ENCODE assay signal across 34 mouse cellular contexts in genomic region chr11:87623160-87623559, GRCm38 (mm10). TPM values are rescaled to one million over a fixed set of nuclear protein-coding genes. Genes with fewer than 3 reads are reported as not detected.
DNase-seq lines count a peak whose midpoint lies in the region; ATAC-seq and TF ChIP-seq lines count a peak whose summit lies in the region.
"Had no signal": no experiment of that assay in that cellular context is flagged by ENCODE, and none has a peak within 500 bp of the region (broad histone marks: within the 10 kb centered on the region; RNA-seq: fewer than 3 reads in every experiment).

No protein-coding gene starts in this region.

- peak; percentile 65 for DNase-seq in kidney, postnatal 0 days (ENCODE audit: low spot score)
- DNase-seq in kidney, postnatal 14 days: no peak
- peak; percentile 34 for DNase-seq in MEL (ENCODE audit: low read depth, low spot score)
- DNase-seq in brain, adult 2 months (ENCODE audit: low read depth, low spot score): peak; percentile 71
- no peak for DNase-seq in lung, adult 18-20 months
- no peak for DNase-seq in cerebellum, adult 2 months
- DNase-seq: adrenal gland, postnatal 36 days; cerebellum, adult 11 months; cerebellum, postnatal 10 days; gastrocnemius, postnatal 36 days; heart, postnatal 4 days; kidney, postnatal 36 days; lung, adult 2 months; retina, postnatal 1 day; right cerebral cortex, postnatal 25 days; spleen, adult 18-20 months; thymus, postnatal 14 days had no signal

- H3K36me3 ChIP-seq in kidney, postnatal 0 days (ENCODE audit: insufficient read depth, low read length): peaks cover 9% of the 10 kb centered on the region
- H3K36me3 ChIP-seq in MEL (ENCODE audit: control insufficient read depth in 1 of 2, insufficient read depth in 2 of 2, low read length in 2 of 2): 0 out of 4 replicates have a peak, but pooled peaks cover 0 to 3% of the 10 kb centered on the region in 2 experiments
- peaks cover 46% of the 10 kb centered on the region for H3K36me3 ChIP-seq in midbrain, embryonic 13.5 days

- H3K4me3 ChIP-seq in kidney, postnatal 0 days (replicated peaks; ENCODE audit: low read depth, low read length): no peak overlapping the region
- no peak overlapping the region for H3K4me3 ChIP-seq in MEL (ENCODE audit: control insufficient read depth in 1 of 2, insufficient read depth in 1 of 2, low read depth in 2 of 2, low read length in 2 of 2)
- no peak overlapping the region for H3K4me3 ChIP-seq in midbrain, embryonic 13.5 days (replicated peaks)
- no peak overlapping the region for H3K4me3 ChIP-seq in cerebellum, adult 2 months (replicated peaks; ENCODE audit: insufficient read depth, low read depth, low read length)
- H3K4me3 ChIP-seq: embryonic facial prominence, embryonic 12.5 days; erythroblast, embryonic 14.5 days; forebrain, embryonic 12.5 days; heart, embryonic 10.5 days; limb, embryonic 12.5 days; megakaryocyte, embryonic 14.5 days; midbrain, embryonic 15.5 days; neural tube, embryonic 13.5 days had no signal

- no peak for TF ChIP-seq POLR2A in MEL (IDR thresholded peaks at IDR 0.05; ENCODE audit: control insufficient read depth in 1 of 2, insufficient read depth in 1 of 2, low read depth in 1 of 2, low read length in 2 of 2, poor library complexity in 1 of 2)
- no peak for TF ChIP-seq POLR2A in cerebellum, adult 2 months (IDR thresholded peaks at IDR 0.05; ENCODE audit: borderline replicate concordance, insufficient read depth, low read length)

- no peak overlapping the region for H3K27ac ChIP-seq in kidney, postnatal 0 days
- H3K27ac ChIP-seq in MEL (ENCODE audit: control insufficient read depth, low read depth, low read length): no peak overlapping the region
- H3K27ac ChIP-seq in midbrain, embryonic 13.5 days: no peak overlapping the region
- H3K27ac ChIP-seq in cerebellum, adult 2 months (ENCODE audit: insufficient read depth, low read length): no peak overlapping the region
- H3K27ac ChIP-seq: embryonic facial prominence, embryonic 12.5 days; forebrain, embryonic 12.5 days; heart, embryonic 10.5 days; hindbrain, postnatal 0 days; limb, embryonic 12.5 days; midbrain, embryonic 15.5 days; neural tube, embryonic 13.5 days had no signal

- WGBS in kidney, postnatal 0 days: 39% methylated on average over 4 of the region's 4 CpGs
- WGBS in midbrain, embryonic 13.5 days: 91% methylated on average over 4 of the region's 4 CpGs
- WGBS in cerebellum, adult 2 months: 88% methylated on average over 4 of the region's 4 CpGs

- no peaks in the 10 kb centered on the region for H3K9me3 ChIP-seq in kidney, postnatal 0 days (replicated peaks; ENCODE audit: low read length)
- H3K9me3 ChIP-seq in MEL (replicated peaks; ENCODE audit: insufficient read depth, low read length): no peaks in the 10 kb centered on the region
- no peaks in the 10 kb centered on the region for H3K9me3 ChIP-seq in midbrain, embryonic 13.5 days
- H3K9me3 ChIP-seq: embryonic facial prominence, embryonic 12.5 days; forebrain, embryonic 12.5 days; G1E; heart, embryonic 10.5 days; limb, embryonic 12.5 days; megakaryocyte, embryonic 14.5 days; midbrain, embryonic 15.5 days; neural tube, embryonic 13.5 days had no signal

- no peak overlapping the region for H3K4me2 ChIP-seq in kidney, postnatal 0 days (ENCODE audit: low read length)
- H3K4me2 ChIP-seq in midbrain, embryonic 13.5 days (replicated peaks): no peak overlapping the region
- H3K4me2 ChIP-seq: embryonic facial prominence, embryonic 12.5 days; forebrain, embryonic 12.5 days; limb, embryonic 12.5 days; liver, embryonic 11.5 days; midbrain, embryonic 15.5 days; neural tube, embryonic 13.5 days had no signal

- TF ChIP-seq RAD21 in MEL (IDR thresholded peaks at IDR 0.05; ENCODE audit: low read depth, low read length): no peak

- no peaks in the 10 kb centered on the region for H3K79me2 ChIP-seq in MEL (ENCODE audit: control insufficient read depth, insufficient read depth, low read length, poor library complexity)

- H3K4me1 ChIP-seq in kidney, postnatal 0 days (replicated peaks; ENCODE audit: insufficient read depth, low read length): no peaks in the 10 kb centered on the region
- no peaks in the 10 kb centered on the region; a peak in 1 of 4 replicates for H3K4me1 ChIP-seq in MEL (ENCODE audit: control insufficient read depth in 1 of 2, insufficient read depth in 2 of 2, low read length in 2 of 2)
- H3K4me1 ChIP-seq in midbrain, embryonic 13.5 days (replicated peaks): no peaks in the 10 kb centered on the region
- no peaks in the 10 kb centered on the region; the same call in 1 of the 2 replicates for H3K4me1 ChIP-seq in cerebellum, adult 2 months (ENCODE audit: control insufficient read depth, insufficient read depth, low read length)
- H3K4me1 ChIP-seq: embryonic facial prominence, embryonic 12.5 days; forebrain, embryonic 12.5 days; heart, embryonic 10.5 days; limb, embryonic 12.5 days; midbrain, embryonic 15.5 days; neural tube, embryonic 13.5 days had no signal

- TF ChIP-seq EP300 in MEL (IDR thresholded peaks at IDR 0.05; ENCODE audit: low read depth in 1 of 2, low read length in 2 of 2): no peak

- H3K27me3 ChIP-seq in kidney, postnatal 0 days (ENCODE audit: insufficient read depth, low read length): no peaks in the 10 kb centered on the region
- H3K27me3 ChIP-seq in MEL (ENCODE audit: control insufficient read depth in 1 of 2, insufficient read depth in 2 of 2, low read length in 2 of 2): no peaks in the 10 kb centered on the region
- no peaks in the 10 kb centered on the region for H3K27me3 ChIP-seq in midbrain, embryonic 13.5 days
- H3K27me3 ChIP-seq in cerebellum, adult 2 months (ENCODE audit: control insufficient read depth, insufficient read depth, low read length): no peaks in the 10 kb centered on the region
- H3K27me3 ChIP-seq: embryonic facial prominence, embryonic 12.5 days; forebrain, embryonic 12.5 days; limb, embryonic 12.5 days; megakaryocyte, embryonic 14.5 days; midbrain, embryonic 15.5 days; neural tube, embryonic 13.5 days had no signal

- H3K9ac ChIP-seq in kidney, postnatal 0 days (ENCODE audit: low read depth, low read length): no peak overlapping the region
- no peak overlapping the region for H3K9ac ChIP-seq in MEL (ENCODE audit: control insufficient read depth, low read depth, low read length, poor library complexity, severe bottlenecking)
- H3K9ac ChIP-seq in midbrain, embryonic 13.5 days (replicated peaks): no peak overlapping the region
- H3K9ac ChIP-seq: embryonic facial prominence, embryonic 12.5 days; forebrain, embryonic 12.5 days; limb, embryonic 12.5 days; midbrain, embryonic 15.5 days; neural tube, embryonic 13.5 days had no signal

- no peak for TF ChIP-seq CTCF in kidney, postnatal 0 days (IDR thresholded peaks at IDR 0.05; ENCODE audit: low read depth)
- no peak for TF ChIP-seq CTCF in MEL (IDR thresholded peaks at IDR 0.05 in 2 of 3, conservative IDR thresholded peaks at IDR 0.05 in 1 of 3; ENCODE audit: control insufficient read depth in 1 of 3, insufficient read depth in 1 of 3, low read depth in 2 of 3, low read length in 3 of 3, poor library complexity in 1 of 3, severe bottlenecking in 1 of 3)
- no peak for TF ChIP-seq CTCF in cerebellum, adult 2 months (IDR thresholded peaks at IDR 0.05; ENCODE audit: borderline replicate concordance, insufficient read depth, low read depth, low read length)

- no peak for ATAC-seq in kidney, postnatal 0 days (replicated peaks; ENCODE audit: low FRiP score, low read depth)
- ATAC-seq in midbrain, embryonic 13.5 days: no peak
- ATAC-seq: CD4-positive, CD25-positive, alpha-beta regulatory T cell, adult 4 months; hindbrain, postnatal 0 days; intestine, embryonic 16.5 days; midbrain, embryonic 15.5 days had no signal

TF ChIP-seq in MEL, 35 proteins besides CTCF, POLR2A, EP300 and RAD21 (continues in another document):
- TF ChIP-seq MYC (IDR thresholded peaks at IDR 0.05; ENCODE audit: low read depth, low read length): no peak
- TF ChIP-seq HCFC1 (IDR thresholded peaks at IDR 0.05; ENCODE audit: low read depth, low read length): no peak

RNA-seq across cellular contexts. Expression of gene Hsf5, which starts 6.2 kb away (rescaled TPM):
- polyA plus RNA-seq in kidney, postnatal 0 days (2015; fragmentation: Nextera tagmentation; extraction: Ambion mirVana): 0.11 and 0.16 TPM in 2 replicates
- total RNA-seq in MEL (2012; rRNA removed): not detected in 2 replicates
- under 1 TPM in 1 of 2 experiments, not detected in 1; 0.03 TPM for polyA plus RNA-seq in MEL (2012; ENCODE audit: insufficient read depth in 1 of 2, insufficient read length in 2 of 2, low read depth in 1 of 2, low replicate concordance in 2 of 2, missing spikeins in 1 of 2)
- polyA plus RNA-seq in midbrain, embryonic 13.5 days (2015; fragmentation: Nextera tagmentation; extraction: Ambion mirVana): 0.37 and 0.40 TPM in 2 replicates
- 0.36 and 0.43 TPM in 2 replicates for polyA plus RNA-seq in cerebellum, adult 2 months (2012; rRNA removed)
- total RNA-seq: gastrocnemius, adult 18-20 months; gastrocnemius, postnatal 36 days had no signal
- polyA plus RNA-seq: erythroblast, embryonic 14.5 days; G1E had no signal

RNA-seq across cellular contexts. Expression of gene Mtmr4, which starts 31.2 kb away (rescaled TPM):
- polyA plus RNA-seq in kidney, postnatal 0 days (2015; fragmentation: Nextera tagmentation; extraction: Ambion mirVana): 19.8 and 21.0 TPM in 2 replicates
- total RNA-seq in MEL (2012; rRNA removed): 25.0 and 32.4 TPM in 2 replicates
- polyA plus RNA-seq in MEL (2012; ENCODE audit: insufficient read depth in 1 of 2, insufficient read length in 2 of 2, low read depth in 1 of 2, low replicate concordance in 2 of 2, missing spikeins in 1 of 2): 10 to 100 TPM in 1 of 2 experiments, not detected in 1; 25.9 TPM
- polyA plus RNA-seq in midbrain, embryonic 13.5 days (2015; fragmentation: Nextera tagmentation; extraction: Ambion mirVana): 61.8 and 66.6 TPM in 2 replicates
- 66.9 and 67.8 TPM in 2 replicates for polyA plus RNA-seq in cerebellum, adult 2 months (2012; rRNA removed)

RNA-seq across cellular contexts. Expression of gene Rnf43, which starts 39.4 kb away (rescaled TPM):
- 5.5 and 6.2 TPM in 2 replicates for polyA plus RNA-seq in kidney, postnatal 0 days (2015; fragmentation: Nextera tagmentation; extraction: Ambion mirVana)
- 12.9 and 17.3 TPM in 2 replicates for total RNA-seq in MEL (2012; rRNA removed)
- 10 to 100 TPM in 1 of 2 experiments, not detected in 1; 14.6 TPM for polyA plus RNA-seq in MEL (2012; ENCODE audit: insufficient read depth in 1 of 2, insufficient read length in 2 of 2, low read depth in 1 of 2, low replicate concordance in 2 of 2, missing spikeins in 1 of 2)
- polyA plus RNA-seq in midbrain, embryonic 13.5 days (2015; fragmentation: Nextera tagmentation; extraction: Ambion mirVana): 0.67 and 0.92 TPM in 2 replicates
- 2.2 and 2.6 TPM in 2 replicates for polyA plus RNA-seq in cerebellum, adult 2 months (2012; rRNA removed)

RNA-seq across cellular contexts. Expression of gene Sept4, which starts 54.5 kb away (rescaled TPM):
- polyA plus RNA-seq in kidney, postnatal 0 days (2015; fragmentation: Nextera tagmentation; extraction: Ambion mirVana): 146 TPM in 2 replicates
- 1.0 and 1.5 TPM in 2 replicates for total RNA-seq in MEL (2012; rRNA removed)
- 1 to 10 TPM in 1 of 2 experiments, not detected in 1; 2.4 TPM for polyA plus RNA-seq in MEL (2012; ENCODE audit: insufficient read depth in 1 of 2, insufficient read length in 2 of 2, low read depth in 1 of 2, low replicate concordance in 2 of 2, missing spikeins in 1 of 2)
- polyA plus RNA-seq in midbrain, embryonic 13.5 days (2015; fragmentation: Nextera tagmentation; extraction: Ambion mirVana): 17.8 and 18.0 TPM in 2 replicates
- 962 and 1,033 TPM in 2 replicates for polyA plus RNA-seq in cerebellum, adult 2 months (2012; rRNA removed)

RNA-seq across cellular contexts. Expression of gene Gm11492, which starts 56.7 kb away (rescaled TPM):
- polyA plus RNA-seq in kidney, postnatal 0 days (2015; fragmentation: Nextera tagmentation; extraction: Ambion mirVana): not detected in 2 replicates
- total RNA-seq in MEL (2012; rRNA removed): not detected in 2 replicates
- polyA plus RNA-seq in MEL (2012; ENCODE audit: insufficient read depth in 1 of 2, insufficient read length in 2 of 2, low read depth in 1 of 2, low replicate concordance in 2 of 2, missing spikeins in 1 of 2): not detected
- not detected in 2 replicates for polyA plus RNA-seq in midbrain, embryonic 13.5 days (2015; fragmentation: Nextera tagmentation; extraction: Ambion mirVana)
- not detected in 2 replicates for polyA plus RNA-seq in cerebellum, adult 2 months (2012; rRNA removed)
- total RNA-seq: adrenal gland, adult 18-20 months; adrenal gland, postnatal 36 days; gastrocnemius, adult 18-20 months; gastrocnemius, postnatal 36 days; heart, postnatal 4 days; hindbrain, postnatal 0 days had no signal
- polyA plus RNA-seq: CD4-positive, CD25-positive, alpha-beta regulatory T cell, adult 4 months; embryonic facial prominence, embryonic 12.5 days; erythroblast, embryonic 14.5 days; forebrain, embryonic 12.5 days; G1E; heart, embryonic 10.5 days; heart, embryonic 16.5 days; hindbrain, postnatal 0 days; intestine, embryonic 16.5 days; limb, embryonic 12.5 days; liver, embryonic 11.5 days; lung, adult 2 months; midbrain, embryonic 15.5 days; neural tube, embryonic 13.5 days had no signal

Comparison
In these comparisons a context has a peak if more than half of its experiments do, and no peak if none do; other contexts are left out.
1. DNase-seq: peak in kidney, postnatal 0 days (single experiment), MEL (single experiment) and brain, adult 2 months (single experiment); none in kidney, postnatal 14 days (single experiment), lung, adult 18-20 months (0 of 2) and cerebellum, adult 2 months (0 of 2).